Mouse (Mus musculus) thymus, postnatal 25 days (tissue): ENCODE measurements around the gene Tbc1d16.

Experiments used
- DNase-seq: peaks from one replicate; pipeline ENCODE4 v3.0.0; 2022

The Tbc1d16 gene

GRCm38 (mm10) chr11:119138205-119138604 lies 90.1 kb downstream of the Tbc1d16 start:
- DNase-seq: no peak

- DNase-seq: peak; percentile 23
Observed at GRCm38 (mm10) chr11:119134586-119134985, 93.7 kb downstream of the Tbc1d16 start.

GRCm38 (mm10) chr11:119133437-119134221 lies 94.7 kb downstream of the Tbc1d16 start:
- peak; percentile 63 for DNase-seq

GRCm38 (mm10) chr11:119132198-119133035 lies 95.9 kb downstream of the Tbc1d16 start:
- no peak for DNase-seq

GRCm38 (mm10) chr11:119130081-119130765 lies 98.1 kb downstream of the Tbc1d16 start:
- no peak for DNase-seq

- DNase-seq: no peak
Observed at GRCm38 (mm10) chr11:119129281-119130058, 98.8 kb downstream of the Tbc1d16 start.

- DNase-seq: no peak
Observed at GRCm38 (mm10) chr11:119128668-119129280, 99.5 kb downstream of the Tbc1d16 start.

GRCm38 (mm10) chr11:119127686-119128473 lies 100.4 kb downstream of the Tbc1d16 start:
- peak; percentile 24 for DNase-seq

GRCm38 (mm10) chr11:119127147-119127546 lies 101.2 kb downstream of the Tbc1d16 start:
- DNase-seq: no peak

- no peak for DNase-seq
Observed at GRCm38 (mm10) chr11:119125929-119126861, 102.1 kb downstream of the Tbc1d16 start.

GRCm38 (mm10) chr11:119124536-119124935 lies 103.8 kb downstream of the Tbc1d16 start:
- DNase-seq: no peak

GRCm38 (mm10) chr11:119123522-119124319 lies 104.6 kb downstream of the Tbc1d16 start:
- DNase-seq: no peak

- no peak for DNase-seq
Observed at GRCm38 (mm10) chr11:119122396-119122795, 105.9 kb downstream of the Tbc1d16 start.

- no peak for DNase-seq
Observed at GRCm38 (mm10) chr11:119118905-119119304, 109.4 kb downstream of the Tbc1d16 start.

- no peak for DNase-seq
Observed at GRCm38 (mm10) chr11:119117945-119118344, 110.4 kb downstream of the Tbc1d16 start.

GRCm38 (mm10) chr11:119116992-119117391 lies 111.3 kb downstream of the Tbc1d16 start:
- DNase-seq: no peak

- DNase-seq: no peak
Observed at GRCm38 (mm10) chr11:119112721-119113120, 115.6 kb downstream of the Tbc1d16 start.

- DNase-seq: peak; percentile 25
Observed at GRCm38 (mm10) chr11:119111345-119111744, 117.0 kb downstream of the Tbc1d16 start.
